Mouse (Mus musculus) heart, postnatal 0 days (tissue): ENCODE measurements around the gene Stil.

Source experiments
- CTCF ChIP-seq: IDR thresholded peaks from 2 replicates; pipeline ENCODE4 v1.5.1; 2016; ENCODE audit warnings: antibody characterized with exemption, control low read depth, low read depth
- EP300 ChIP-seq: IDR thresholded peaks from 2 replicates; pipeline ENCODE4 v1.6.1; 2016; ENCODE audit warnings: antibody characterized with exemption, low read depth

DNA sequence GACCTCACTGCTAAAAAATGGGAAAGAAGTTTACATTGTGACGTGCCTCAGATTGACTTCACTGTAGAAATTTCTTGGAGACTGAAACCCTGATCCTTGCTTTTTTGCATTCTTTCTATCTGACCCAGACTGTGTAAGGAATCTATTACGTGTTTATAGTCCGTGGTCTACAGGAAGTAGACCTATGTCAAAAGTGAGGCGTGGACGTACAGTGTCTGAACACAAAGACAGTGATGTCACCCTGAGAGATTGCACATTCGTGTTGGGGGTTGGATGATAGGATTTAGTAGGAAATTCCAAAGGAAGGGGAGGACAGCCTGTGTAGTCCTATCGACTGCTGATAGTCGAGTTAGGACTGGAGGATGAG lies 453 bp downstream of the Stil start:
- TF ChIP-seq CTCF (no peak), EP300 (no peak)
